Mouse (Mus musculus) T-helper 1 cell (primary cell): ENCODE data around the gene Ccdc88b.

Source experiments
- in situ Hi-C: fragments of 300-600 bp; cut with MboI, MseI; formaldehyde crosslinking; loops from one replicate; pipeline ENCODE4 v1.15.1; 2025; ENCODE audit warnings: high pct_unique_total_duplicates

The Ccdc88b gene

GRCm38 (mm10) chr19:6857391-6858005 is 513 bp downstream of the Ccdc88b start:
- in situ Hi-C loops: loop anchor here (5.0 kb wide), 2 partner anchors 45 to 165 kb away; no protein-coding TSS in a partner anchor

DNA sequence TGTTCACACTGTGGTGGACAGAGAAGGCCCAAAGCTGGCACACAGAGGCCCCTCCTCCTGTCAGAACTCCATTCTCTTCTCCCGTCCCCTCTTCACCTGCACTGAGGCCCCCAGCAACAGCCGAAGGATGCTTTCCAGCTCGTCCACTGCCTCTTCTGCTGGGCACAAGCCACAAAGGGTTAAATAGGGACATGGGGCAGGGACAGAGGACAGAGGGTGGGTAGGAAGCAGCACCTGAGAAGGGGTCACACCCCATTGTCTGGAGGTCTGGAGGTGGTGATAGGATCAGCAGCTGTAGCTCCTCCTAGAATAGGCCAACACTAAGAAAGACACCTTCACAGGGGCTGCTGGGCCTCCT is 1.0 kb downstream of the Ccdc88b start:
- in situ Hi-C loops: loop anchor here (5.0 kb wide), 2 partner anchors 45 to 165 kb away; no protein-coding TSS in a partner anchor

- in situ Hi-C loops: loop anchor here (5.0 kb wide), 2 partner anchors 46 to 166 kb away; no protein-coding TSS in a partner anchor
Observed at GRCm38 (mm10) chr19:6856281-6857002, 1.6 kb downstream of the Ccdc88b start.

DNA sequence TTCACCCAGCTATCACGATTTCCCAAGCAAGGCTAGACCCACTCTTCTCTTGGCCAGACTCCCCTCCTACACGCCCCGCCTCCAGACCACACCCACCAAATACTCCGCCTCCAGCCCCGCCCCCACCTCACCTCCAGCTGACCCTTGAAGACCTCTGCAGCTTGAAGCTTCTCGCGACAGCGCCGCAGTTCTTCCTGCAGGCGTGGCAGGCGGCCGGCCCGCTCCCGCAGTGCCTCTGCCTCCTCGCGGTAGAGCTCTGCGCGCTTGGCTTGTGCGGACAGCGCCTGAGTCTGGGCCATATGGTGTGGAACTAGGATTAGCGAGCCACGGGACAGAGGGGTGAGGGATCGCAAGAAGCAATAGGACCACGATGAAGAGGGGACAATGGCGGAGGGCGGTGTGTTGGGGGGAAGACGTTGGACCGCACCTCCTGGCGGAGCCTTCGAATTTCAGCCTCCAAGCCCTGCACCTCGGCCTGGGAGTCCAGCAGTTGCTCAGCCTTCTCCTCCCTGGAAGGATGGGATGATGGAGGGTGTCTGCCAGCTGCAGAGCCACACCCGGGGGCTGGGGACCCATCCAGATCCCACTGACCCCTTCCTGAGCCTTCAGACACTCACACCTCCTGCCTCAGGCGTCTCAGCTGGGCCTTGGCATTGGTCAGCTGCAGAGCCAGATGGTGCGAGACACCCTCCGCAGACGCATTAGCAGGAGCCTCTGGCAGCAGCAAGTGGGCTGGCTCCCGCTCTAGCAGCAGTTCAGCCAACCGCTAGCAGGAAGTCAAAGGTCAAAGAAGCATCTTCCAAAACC is 2.6 kb downstream of the Ccdc88b start:
- in situ Hi-C loops: loop anchor here (5.0 kb wide), 2 partner anchors 47 to 167 kb away; no protein-coding TSS in a partner anchor

DNA sequence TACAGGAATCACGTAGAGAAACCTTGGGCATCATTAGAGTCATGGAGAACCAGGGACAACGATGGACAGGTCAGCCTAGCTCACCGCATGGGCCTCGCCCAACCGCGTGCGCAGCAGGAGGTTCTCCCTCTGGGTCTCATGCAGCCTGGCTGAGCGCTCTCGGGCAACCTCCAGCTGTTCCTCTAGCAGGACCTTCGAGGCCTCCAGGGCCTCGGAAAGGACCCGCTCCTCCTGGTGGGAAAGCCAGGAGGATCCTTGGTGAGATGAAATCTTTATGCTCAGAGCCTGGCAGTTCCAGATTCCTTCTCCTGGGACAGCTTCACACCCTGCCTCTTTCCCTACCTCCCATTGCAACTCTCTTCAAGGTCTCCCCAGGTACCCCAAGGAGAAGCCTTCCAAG is 3.4 kb downstream of the Ccdc88b start:
- in situ Hi-C loops: loop anchor here (5.0 kb wide), 2 partner anchors 48 to 168 kb away; no protein-coding TSS in a partner anchor

- in situ Hi-C loops: no loop called here
Observed at GRCm38 (mm10) chr19:6853903-6854302, 4.1 kb downstream of the Ccdc88b start.

DNA sequence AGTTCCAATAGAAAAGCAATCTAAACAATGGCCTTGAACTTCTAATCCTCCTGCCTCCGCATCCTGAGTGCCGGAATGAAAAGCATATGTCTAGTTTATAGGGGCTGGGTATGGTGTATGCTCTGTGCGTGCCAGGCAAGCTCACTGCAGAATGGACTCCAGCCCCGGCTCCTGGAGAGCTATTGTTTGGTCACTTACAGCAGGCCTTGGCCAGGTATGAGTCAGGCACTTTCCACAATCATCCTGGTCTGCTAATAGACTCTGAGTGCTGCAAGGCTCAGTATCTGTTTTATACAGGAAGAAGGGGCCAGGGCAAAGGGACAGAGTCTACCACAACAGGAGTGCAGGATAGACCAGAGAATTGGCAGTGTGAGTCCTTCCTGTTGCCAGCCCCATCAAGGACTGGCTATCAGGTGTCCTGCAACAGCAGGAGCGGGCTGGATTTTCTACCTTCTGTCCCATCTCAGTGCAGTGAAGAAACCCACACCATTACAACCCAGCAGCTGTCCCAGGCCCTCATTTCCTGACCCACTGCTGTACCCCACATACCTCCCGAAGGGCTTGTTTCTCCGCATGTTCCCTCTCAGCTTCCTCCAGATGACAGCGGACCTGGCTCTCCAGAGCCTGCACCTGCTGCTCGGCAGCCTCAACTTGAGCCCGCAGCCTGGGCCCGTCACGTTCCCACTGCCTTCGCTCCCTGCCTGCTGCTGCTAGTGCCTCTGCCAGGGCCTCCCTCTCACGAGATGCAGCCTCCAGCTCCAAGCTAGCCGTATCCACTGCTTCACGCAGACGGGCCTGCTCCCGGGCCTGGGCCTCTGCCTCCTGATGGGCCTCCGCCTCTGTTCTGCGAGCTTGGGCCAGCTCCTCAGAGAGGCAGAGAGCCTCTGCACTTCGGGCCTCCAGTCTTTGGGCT is 5.4 kb downstream of the Ccdc88b start:
- in situ Hi-C loops: no loop called here

GRCm38 (mm10) chr19:6851497-6851896 is 6.5 kb downstream of the Ccdc88b start:
- in situ Hi-C loops: no loop called here

DNA sequence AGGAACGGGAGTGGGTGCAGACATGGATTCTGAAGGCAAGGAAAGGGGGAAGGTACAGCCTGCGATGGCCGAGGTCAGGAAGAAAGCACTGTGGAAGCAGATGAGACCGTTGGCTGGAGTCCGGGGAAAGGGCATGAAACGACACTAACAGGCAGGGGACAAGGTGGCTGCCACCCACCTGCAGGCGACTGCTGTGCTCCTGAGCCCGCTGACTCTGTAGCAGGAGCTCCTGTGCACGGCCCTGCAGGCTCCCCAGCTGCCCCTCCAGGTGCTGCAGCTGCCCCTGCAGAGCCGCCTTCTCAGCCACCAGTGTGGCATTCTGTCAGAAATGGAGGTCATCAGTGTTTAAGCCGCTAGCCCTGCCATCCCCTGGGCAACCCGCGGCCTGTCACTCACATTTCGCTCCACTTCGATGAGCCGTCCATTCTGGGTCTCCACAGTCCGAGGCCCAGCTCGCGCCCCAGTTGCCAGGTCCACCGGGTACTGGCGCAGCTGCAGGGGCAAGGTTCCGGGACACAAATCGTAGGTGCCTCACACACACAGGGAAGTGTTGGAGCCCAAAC is 8.4 kb downstream of the Ccdc88b start:
- in situ Hi-C loops: loop anchor here (25.0 kb wide), 1 partner anchor 437 kb away; the partner anchor contains the start of gene Nrxn2

GRCm38 (mm10) chr19:6847841-6848517 is 10.0 kb downstream of the Ccdc88b start:
- in situ Hi-C loops: loop anchor here (25.0 kb wide), 1 partner anchor 436 kb away; the partner anchor contains the start of gene Nrxn2

GRCm38 (mm10) chr19:6846050-6846449 is 12.0 kb downstream of the Ccdc88b start:
- in situ Hi-C loops: loop anchor here (25.0 kb wide), 1 partner anchor 434 kb away; the partner anchor contains the start of gene Nrxn2

DNA sequence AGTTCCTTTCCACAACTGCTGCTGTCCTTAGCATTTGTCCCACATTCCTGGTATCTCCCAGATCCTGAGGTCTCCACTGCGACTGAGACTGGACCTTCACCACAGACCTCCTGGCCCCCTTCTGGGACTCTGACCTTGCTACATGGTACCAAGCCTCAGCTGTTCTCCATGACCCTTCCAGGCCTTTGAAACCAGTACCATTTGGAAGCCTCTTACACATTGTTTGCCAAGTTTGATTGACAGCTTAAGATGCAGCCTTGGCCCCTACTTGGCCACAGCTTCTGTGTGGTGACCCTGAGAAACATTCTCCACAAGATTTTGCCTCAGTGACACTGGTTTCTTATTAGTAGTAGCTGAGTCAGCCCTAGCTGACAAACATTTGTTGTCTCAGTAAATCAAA is 15.7 kb downstream of the Ccdc88b start:
- in situ Hi-C loops: loop anchor here (25.0 kb wide), 1 partner anchor 430 kb away; the partner anchor contains the start of gene Nrxn2

GRCm38 (mm10) chr19:6841292-6841597 is 16.8 kb downstream of the Ccdc88b start:
- in situ Hi-C loops: loop anchor here (25.0 kb wide), 1 partner anchor 429 kb away; the partner anchor contains the start of gene Nrxn2

GRCm38 (mm10) chr19:6840475-6841291 is 17.3 kb downstream of the Ccdc88b start, which contains the start of gene Rps6ka4:
Gene Rps6ka4 (minus strand): TSS chr19:6840636.
- in situ Hi-C loops: loop anchor here (25.0 kb wide), 1 partner anchor 428 kb away; the partner anchor contains the start of gene Nrxn2

DNA sequence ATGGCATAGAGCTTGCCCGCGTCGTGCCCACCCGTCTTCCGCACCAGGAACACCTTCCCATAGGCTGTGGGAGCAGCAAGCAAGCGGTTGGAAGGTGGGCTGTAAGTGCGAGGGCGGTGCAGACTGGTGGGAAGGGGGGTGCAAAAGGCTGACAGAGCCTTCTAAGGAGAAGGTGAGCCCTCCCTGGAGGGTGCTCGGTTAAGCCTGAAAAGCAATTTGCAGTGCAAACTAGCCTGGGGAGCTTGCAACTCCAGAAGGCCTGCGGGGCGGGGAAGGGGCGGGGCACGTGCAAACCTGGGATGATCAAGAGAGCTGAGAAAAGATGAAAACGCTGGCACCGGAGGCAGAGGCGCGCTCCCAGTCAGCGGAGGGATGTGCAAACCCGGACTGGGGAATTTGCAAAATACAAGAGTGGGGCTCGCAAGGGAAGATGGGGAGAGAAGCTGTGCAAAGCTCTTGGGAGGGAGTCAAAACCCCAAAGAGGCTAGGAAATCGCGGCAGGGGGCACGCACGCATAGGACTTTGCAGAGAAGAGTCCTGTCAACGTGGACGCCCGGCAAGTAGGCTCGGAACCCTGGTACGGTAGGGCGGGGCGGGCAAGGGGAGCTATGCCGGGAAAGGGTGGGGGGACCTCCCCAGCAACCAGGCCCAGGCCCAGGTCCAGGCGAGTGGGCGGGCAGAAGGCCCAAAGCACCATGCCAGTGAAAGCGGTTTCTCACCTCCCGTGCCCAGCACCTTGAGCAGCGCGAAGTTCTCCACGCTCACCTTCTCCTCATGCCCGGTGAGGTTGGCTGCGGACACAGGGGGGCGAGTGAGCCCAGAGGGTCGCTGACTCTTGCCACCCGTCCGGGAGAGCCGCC is 18.2 kb downstream of the Ccdc88b start:
- in situ Hi-C loops: loop anchor here (10.0 to 25.0 kb wide), 2 partner anchors 185 to 428 kb away; partner anchors contain the start of gene Nrxn2

DNA sequence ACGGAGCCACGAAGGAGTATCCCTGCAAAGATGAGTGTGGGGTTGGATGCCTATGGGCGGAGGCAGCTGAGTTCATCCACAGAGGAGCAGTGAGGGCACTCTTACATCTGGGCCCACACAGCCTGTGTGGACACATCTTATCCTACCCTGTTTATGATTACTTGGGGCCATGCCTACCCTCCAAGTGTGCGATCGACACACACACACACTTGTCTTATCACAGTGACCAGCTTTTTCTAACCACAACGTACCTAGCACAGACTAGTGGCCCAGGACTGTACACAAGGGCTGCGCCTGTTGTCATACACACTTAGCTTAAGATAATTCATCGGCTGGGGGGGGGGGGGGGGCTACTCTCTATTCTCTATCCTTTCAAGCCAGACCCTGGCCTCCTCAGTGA is 25.6 kb downstream of the Ccdc88b start:
- in situ Hi-C loops: loop anchor here (10.0 to 25.0 kb wide), 2 partner anchors 178 to 420 kb away; partner anchors contain the start of gene Nrxn2

DNA sequence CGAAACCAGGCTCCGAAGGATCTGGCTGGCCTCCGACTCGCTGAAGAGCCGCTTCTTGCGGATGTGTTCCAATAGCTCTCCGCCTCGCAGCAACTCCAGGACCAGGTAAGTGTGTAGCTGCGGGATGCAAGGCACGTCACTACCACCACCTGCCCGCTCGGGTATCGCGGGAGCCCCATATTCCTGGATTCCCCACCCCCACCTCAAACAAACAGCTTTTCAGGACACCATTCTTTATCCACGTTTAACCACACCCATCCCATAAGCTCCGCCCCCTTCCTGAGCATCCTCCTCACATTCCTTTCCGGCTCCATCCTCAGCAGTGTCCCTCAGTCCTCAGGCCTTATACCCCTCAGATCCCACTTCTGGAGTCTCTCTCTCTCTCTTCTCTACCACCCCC is 26.7 kb downstream of the Ccdc88b start:
- in situ Hi-C loops: loop anchor here (10.0 to 25.0 kb wide), 2 partner anchors 177 to 419 kb away; partner anchors contain the start of gene Nrxn2
